Mouse (Mus musculus): Measurements from ENCODE around the gene Msh5. TPM values are rescaled to one million over a fixed set of nuclear protein-coding genes. Genes with fewer than 3 reads are reported as not detected.
A peak's percentile ranks its signal among the peaks of the same experiment; 100 is the strongest.

Gene Msh5
- polyA plus RNA-seq, 1 experiment, result 6.0 TPM

DNA sequence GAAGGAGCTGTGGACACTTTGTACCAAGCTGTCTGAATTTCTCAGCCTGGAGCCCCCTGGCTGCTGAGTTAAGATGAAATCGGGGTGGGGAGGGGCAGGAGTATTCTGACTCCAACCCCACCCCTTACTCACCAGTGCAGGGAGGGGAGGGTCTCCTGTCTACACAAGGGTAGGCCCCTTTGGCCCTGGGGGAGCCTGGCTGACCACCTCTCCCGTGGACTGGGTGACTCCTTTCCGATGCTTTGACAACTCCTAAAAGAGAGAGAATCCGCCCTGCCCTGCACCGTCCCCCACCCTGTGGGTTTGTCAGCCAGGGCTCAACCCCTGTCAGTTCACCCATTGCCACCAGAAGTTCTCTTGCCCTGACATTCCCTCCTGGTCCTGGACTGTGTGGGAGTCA, 20.3 kb downstream of the Msh5 start:
- 84% methylated on average over 5 of the region's 5 CpGs for WGBS
- Histone ChIP-seq H3K4me1 (ENCODE audit: control insufficient read depth, insufficient read depth, low read length) (peaks cover 14% of the 10 kb centered on the region), H3K4me3 (replicated peaks; ENCODE audit: extremely low read depth, low read depth, low read length) (no peak overlapping the region)
- TF ChIP-seq POLR2A (IDR thresholded peaks at IDR 0.05; ENCODE audit: borderline replicate concordance, extremely low read depth, low read depth, low read length) (no peak), CTCF (IDR thresholded peaks at IDR 0.05; ENCODE audit: insufficient read depth, low read length) (no peak)
- DNase-seq, result no peak

DNA sequence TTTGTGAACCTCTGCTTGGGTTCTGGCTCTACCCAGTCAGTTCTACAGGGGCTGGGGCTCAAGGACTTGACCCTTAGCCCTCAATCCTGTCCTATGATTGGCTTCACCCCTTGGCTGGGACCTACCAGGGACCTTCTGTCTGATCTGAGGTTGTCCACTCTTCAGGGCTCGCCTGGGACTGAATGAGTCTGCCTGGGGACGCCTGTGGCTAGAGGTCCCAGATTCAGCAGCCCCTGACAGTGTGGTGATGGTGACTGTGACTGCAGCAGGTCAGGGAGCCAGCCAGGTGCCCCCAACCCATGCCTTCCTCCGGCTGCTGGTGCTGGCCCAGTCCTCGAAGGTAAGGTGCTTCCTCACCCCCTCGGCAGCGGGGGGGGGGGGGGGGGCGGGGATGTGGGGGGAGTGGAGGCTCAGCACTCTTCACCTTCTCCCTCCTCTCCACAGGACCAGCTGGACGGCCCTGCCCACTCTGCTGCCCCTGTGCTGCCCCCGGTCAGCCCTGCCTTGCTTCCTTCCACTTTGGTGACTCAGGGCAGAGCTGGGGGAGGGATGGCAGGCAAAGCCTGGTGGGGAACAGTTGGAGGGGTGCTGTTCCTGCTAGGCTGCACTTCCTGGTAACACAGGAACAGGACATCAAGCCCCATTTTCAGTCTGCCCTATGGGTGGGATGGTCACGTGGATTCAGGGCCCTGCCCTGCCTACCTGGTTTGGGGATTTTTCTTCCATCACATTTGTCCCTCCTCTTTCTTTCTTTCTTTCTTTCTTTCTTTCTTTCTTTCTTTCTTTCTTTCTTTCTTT, 21.7 kb downstream of the Msh5 start:
- Histone ChIP-seq H3K4me3 (replicated peaks; ENCODE audit: extremely low read depth, low read depth, low read length) (no peak overlapping the region), H3K4me1 (ENCODE audit: control insufficient read depth, insufficient read depth, low read length) (peaks cover 17% of the 10 kb centered on the region)
- 47% methylated on average over 9 of the region's 10 CpGs for WGBS
- TF ChIP-seq CTCF (IDR thresholded peaks at IDR 0.05; ENCODE audit: insufficient read depth, low read length), result no peak
- no peak for TF ChIP-seq POLR2A (IDR thresholded peaks at IDR 0.05; ENCODE audit: borderline replicate concordance, extremely low read depth, low read depth, low read length)
- DNase-seq, result no peak

DNA sequence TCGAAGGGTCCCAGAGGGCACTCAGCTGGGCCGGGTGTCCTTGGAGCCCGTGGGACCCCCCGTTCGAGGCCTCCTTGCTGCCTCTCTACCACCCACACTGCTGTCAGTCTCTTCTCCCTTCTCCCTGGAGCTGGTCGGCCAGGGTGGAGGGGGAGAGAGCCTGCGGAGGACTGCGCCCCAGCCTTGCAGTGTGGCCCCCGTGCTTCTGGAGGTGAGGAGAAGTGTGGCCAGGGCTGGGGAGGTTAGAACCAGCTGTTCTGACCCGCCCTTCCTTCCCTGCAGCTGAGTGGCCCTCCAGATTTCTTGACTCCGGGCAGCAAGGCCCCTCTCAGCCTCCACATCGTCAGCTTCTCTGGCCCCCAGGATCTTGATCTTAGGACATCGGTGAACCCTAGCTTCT, 22.3 kb downstream of the Msh5 start:
- no peak overlapping the region for H3K4me3 ChIP-seq (replicated peaks; ENCODE audit: extremely low read depth, low read depth, low read length)
- peaks cover 17% of the 10 kb centered on the region for H3K4me1 ChIP-seq (ENCODE audit: control insufficient read depth, insufficient read depth, low read length)
- DNase-seq, result no peak
- TF ChIP-seq CTCF (IDR thresholded peaks at IDR 0.05; ENCODE audit: insufficient read depth, low read length), result no peak
- TF ChIP-seq POLR2A (IDR thresholded peaks at IDR 0.05; ENCODE audit: borderline replicate concordance, extremely low read depth, low read depth, low read length), result no peak
- 57% methylated on average over 13 of the region's 13 CpGs for WGBS

DNA sequence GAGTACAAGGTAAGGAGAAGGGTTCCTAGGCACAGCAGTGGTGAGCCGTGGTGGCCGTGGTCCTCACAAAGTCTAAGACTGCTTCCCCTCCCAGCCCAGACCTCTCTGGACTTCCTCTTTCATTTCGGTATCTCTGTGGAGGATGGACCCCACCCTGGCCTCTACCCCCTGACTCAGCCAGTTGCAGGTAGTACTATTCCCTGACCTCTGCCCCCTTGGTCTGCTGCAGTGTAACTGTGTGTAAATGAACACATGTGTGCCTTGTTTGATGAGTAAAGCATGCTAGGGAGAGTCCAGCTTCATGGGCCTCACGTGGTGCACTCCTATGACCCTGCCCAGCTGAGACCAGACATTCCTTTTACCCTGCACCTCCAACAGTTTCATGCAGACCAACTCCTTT, 22.8 kb downstream of the Msh5 start:
- peaks cover 17% of the 10 kb centered on the region for H3K4me1 ChIP-seq (ENCODE audit: control insufficient read depth, insufficient read depth, low read length)
- DNase-seq, result no peak
- H3K4me3 ChIP-seq (replicated peaks; ENCODE audit: extremely low read depth, low read depth, low read length), result no peak overlapping the region
- TF ChIP-seq POLR2A (IDR thresholded peaks at IDR 0.05; ENCODE audit: borderline replicate concordance, extremely low read depth, low read depth, low read length), result no peak
- no peak for TF ChIP-seq CTCF (IDR thresholded peaks at IDR 0.05; ENCODE audit: insufficient read depth, low read length)
- 51% methylated on average over 4 of the region's 4 CpGs for WGBS

DNA sequence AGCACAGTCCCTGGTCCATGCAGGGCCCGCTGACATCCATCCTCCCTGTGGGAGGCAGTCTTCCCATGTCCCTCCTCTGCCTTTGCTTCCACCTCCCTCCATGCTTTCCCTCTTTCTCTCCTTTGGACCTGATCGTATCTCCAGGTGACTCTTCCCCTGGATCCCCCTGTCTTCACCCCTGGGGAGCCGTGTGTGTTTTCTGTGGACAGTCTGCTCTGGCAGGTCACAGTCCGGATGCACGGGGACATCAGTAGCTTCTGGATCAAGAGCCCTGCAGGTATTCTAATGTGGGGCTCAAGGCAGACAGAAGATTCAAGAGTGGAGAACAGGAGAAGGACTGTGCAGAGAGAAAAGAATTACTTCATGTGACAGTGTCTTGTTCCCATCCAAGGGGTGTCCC, 23.3 kb downstream of the Msh5 start:
- H3K4me3 ChIP-seq (replicated peaks; ENCODE audit: extremely low read depth, low read depth, low read length), result no peak overlapping the region
- no peak for TF ChIP-seq POLR2A (IDR thresholded peaks at IDR 0.05; ENCODE audit: borderline replicate concordance, extremely low read depth, low read depth, low read length)
- no peak for TF ChIP-seq CTCF (IDR thresholded peaks at IDR 0.05; ENCODE audit: insufficient read depth, low read length)
- no peak for DNase-seq
- peaks cover 17% of the 10 kb centered on the region for H3K4me1 ChIP-seq (ENCODE audit: control insufficient read depth, insufficient read depth, low read length)
- WGBS, result 86% methylated on average over 5 of the region's 5 CpGs

DNA sequence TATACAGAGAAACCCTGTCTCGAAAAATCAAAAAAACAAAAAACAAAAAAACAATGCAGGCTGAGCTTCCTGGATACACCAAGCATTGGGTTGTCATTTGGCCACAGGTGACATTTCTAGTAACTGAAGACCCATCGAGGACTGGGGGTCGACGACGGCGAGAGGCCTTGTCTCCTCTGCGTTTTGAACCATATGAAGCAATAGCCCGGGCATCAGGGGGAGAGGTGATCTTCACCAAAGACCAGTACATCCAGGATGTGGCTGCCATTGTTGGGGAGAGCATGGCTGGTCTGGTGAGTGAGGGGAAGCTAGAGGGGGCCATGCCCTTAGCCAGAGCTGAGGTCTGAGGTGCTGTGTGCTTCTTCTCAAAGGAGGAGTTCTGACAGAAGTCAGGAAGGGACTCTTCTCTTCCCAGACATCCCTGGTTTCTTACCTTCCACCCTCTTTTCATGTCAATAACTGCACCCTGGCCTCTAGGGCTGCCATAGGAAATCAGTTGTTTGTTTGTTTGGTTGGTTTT, 23.9 kb downstream of the Msh5 start:
- 88% methylated on average over 8 of the region's 8 CpGs for WGBS
- no peak for DNase-seq
- Histone ChIP-seq H3K4me1 (ENCODE audit: control insufficient read depth, insufficient read depth, low read length) (peaks cover 17% of the 10 kb centered on the region), H3K4me3 (replicated peaks; ENCODE audit: extremely low read depth, low read depth, low read length) (no peak overlapping the region)
- TF ChIP-seq CTCF (IDR thresholded peaks at IDR 0.05; ENCODE audit: insufficient read depth, low read length), result no peak
- no peak for TF ChIP-seq POLR2A (IDR thresholded peaks at IDR 0.05; ENCODE audit: borderline replicate concordance, extremely low read depth, low read depth, low read length)

DNA sequence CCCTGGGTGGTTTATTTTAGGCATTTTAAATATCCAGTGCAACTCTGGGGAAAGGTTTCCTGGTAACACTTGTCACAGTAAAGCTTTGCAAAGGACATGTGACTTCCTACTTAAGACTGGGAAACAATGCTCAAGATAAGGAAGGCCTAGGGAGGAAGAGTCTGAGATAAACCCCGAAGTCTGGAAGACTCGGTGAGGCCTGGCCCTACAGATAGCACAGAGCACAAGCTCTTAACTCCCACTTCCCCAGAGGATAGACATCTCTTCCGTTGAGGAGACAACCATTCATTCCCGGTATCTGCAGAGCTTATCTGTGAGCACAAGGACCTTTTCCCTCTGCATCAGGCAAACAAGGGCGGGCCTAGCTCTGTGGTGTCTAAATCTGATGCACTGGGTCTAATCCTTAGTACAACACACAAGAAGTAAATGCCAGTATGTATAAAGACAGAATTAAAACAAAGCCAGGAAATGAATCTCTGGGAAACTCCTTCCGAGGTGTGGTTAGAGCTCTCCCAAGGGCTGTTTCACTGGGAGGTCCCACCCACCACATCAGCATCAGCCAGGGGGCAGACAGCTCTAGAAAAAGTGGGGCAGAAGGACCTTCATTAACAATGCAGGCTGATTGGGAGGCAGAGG, 24.6 kb downstream of the Msh5 start:
- peaks cover 17% of the 10 kb centered on the region for H3K4me1 ChIP-seq (ENCODE audit: control insufficient read depth, insufficient read depth, low read length)
- TF ChIP-seq POLR2A (IDR thresholded peaks at IDR 0.05; ENCODE audit: borderline replicate concordance, extremely low read depth, low read depth, low read length) (no peak), CTCF (IDR thresholded peaks at IDR 0.05; ENCODE audit: insufficient read depth, low read length) (peak; percentile 11; the same call in 1 of the 2 replicates)
- no peak for DNase-seq
- no peak overlapping the region for H3K4me3 ChIP-seq (replicated peaks; ENCODE audit: extremely low read depth, low read depth, low read length)
- whole genome bisulfite sequencing, result 33% methylated on average over 6 of the region's 6 CpGs

DNA sequence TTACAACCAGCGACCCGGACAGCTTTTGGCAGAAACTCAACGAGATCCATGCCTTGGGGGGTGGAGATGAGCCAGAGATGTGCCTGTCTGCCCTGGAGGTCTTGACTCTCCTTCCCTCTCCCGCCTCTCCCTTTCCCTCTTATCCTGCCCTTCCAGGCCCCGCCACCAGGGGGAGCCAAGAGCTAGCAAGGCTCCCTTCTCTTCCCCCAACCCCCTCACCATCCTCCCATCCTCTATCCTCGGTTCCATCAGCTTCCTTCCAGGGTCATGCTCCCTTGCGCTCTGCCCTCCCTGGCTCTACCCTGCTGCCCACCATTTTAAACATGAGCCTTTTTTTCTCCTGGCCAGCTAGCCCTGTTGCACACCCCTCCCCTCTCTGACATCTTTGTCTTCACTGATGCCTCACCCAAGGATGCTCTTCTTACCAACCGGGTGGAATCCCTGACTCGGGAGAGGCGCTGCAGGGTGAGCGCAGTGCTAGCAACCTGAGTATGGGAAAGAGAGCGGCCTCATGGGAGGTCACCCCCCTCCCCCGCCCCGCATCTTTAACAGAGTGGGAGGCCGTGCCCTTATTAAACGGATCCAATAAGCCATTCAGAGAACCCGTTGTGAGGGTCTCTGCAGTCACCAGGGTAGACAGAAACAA, 25.3 kb downstream of the Msh5 start:
- Histone ChIP-seq H3K4me3 (replicated peaks; ENCODE audit: extremely low read depth, low read depth, low read length) (peak overlapping the region; percentile 20), H3K4me1 (ENCODE audit: control insufficient read depth, insufficient read depth, low read length) (peaks cover 15% of the 10 kb centered on the region)
- peak; percentile 91 for DNase-seq
- peak; percentile 95 for TF ChIP-seq CTCF (IDR thresholded peaks at IDR 0.05; ENCODE audit: insufficient read depth, low read length)
- TF ChIP-seq POLR2A (IDR thresholded peaks at IDR 0.05; ENCODE audit: borderline replicate concordance, extremely low read depth, low read depth, low read length), result no peak
- 10% methylated on average over 17 of the region's 17 CpGs for WGBS

DNA sequence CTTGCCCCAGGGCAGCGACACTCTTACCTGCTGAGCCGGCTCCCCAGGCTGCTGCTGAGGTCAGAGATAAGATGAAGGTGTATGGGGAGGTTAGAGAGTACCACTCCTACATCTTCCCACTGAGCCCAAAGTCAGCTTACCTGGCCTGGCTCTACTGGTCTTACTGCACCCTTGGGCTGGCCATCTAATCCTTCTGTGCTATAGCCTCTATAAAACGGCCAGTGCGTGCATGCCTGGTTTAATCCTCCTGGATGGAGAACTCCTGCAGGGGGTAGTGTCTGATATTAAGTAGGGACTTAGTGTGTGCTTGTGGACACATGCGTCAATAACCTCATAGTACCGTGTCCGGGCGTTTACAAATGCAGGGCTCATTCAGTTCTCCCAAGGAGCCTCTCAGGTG, 26.0 kb downstream of the Msh5 start:
- no peak for DNase-seq
- no peak overlapping the region for H3K4me3 ChIP-seq (replicated peaks; ENCODE audit: extremely low read depth, low read depth, low read length)
- WGBS, result 89% methylated on average over 8 of the region's 8 CpGs
- no peak for TF ChIP-seq POLR2A (IDR thresholded peaks at IDR 0.05; ENCODE audit: borderline replicate concordance, extremely low read depth, low read depth, low read length)
- no peak for TF ChIP-seq CTCF (IDR thresholded peaks at IDR 0.05; ENCODE audit: insufficient read depth, low read length)
- peaks cover 14% of the 10 kb centered on the region for H3K4me1 ChIP-seq (ENCODE audit: control insufficient read depth, insufficient read depth, low read length)
